Mouse (Mus musculus): Measurements from ENCODE around the gene Sema3b. TPM values are rescaled to one million over a fixed set of nuclear protein-coding genes. Genes with fewer than 3 reads are reported as not detected.

Sema3b gene
- polyA plus RNA-seq, 1 experiment from 2014 or later: 30.5 TPM

GRCm38 (mm10) chr9:107605041-107605661 lies 3.9 kb downstream of the Sema3b start:
- peak overlapping the region; percentile 11 for H3K4me3 ChIP-seq (replicated peaks; ENCODE audit: low read depth, low read length)
- H3K27me3 ChIP-seq (ENCODE audit: insufficient read depth, low read length): no peaks in the 10 kb centered on the region
- ATAC-seq (replicated peaks; ENCODE audit: low FRiP score, low read depth): peak; percentile 72
- H3K4me1 ChIP-seq (replicated peaks; ENCODE audit: insufficient read depth, low read length): peaks cover 50% of the 10 kb centered on the region
- WGBS: 25% methylated on average over 23 of the region's 23 CpGs
- DNase-seq (ENCODE audit: low spot score): peak; percentile 65
- peak overlapping the region; percentile 45 for H3K4me2 ChIP-seq (ENCODE audit: low read length)
- TF ChIP-seq CTCF (IDR thresholded peaks at IDR 0.05; ENCODE audit: low read depth): no peak
- no peaks in the 10 kb centered on the region for H3K9me3 ChIP-seq (replicated peaks; ENCODE audit: low read length)
- H3K36me3 ChIP-seq (ENCODE audit: insufficient read depth, low read length): 0 out of 2 replicates have a peak, but pooled peaks cover 5% of the 10 kb centered on the region
- H3K9ac ChIP-seq (ENCODE audit: low read depth, low read length): peak overlapping the region; percentile 49
- H3K27ac ChIP-seq: peak overlapping the region; percentile 85

- H3K4me3 ChIP-seq (replicated peaks; ENCODE audit: low read depth, low read length): no peak overlapping the region
- H3K9ac ChIP-seq (ENCODE audit: low read depth, low read length): no peak overlapping the region
- DNase-seq (ENCODE audit: low spot score): no peak
- H3K27ac ChIP-seq: no peak overlapping the region
- peaks cover 36% of the 10 kb centered on the region for H3K4me1 ChIP-seq (replicated peaks; ENCODE audit: insufficient read depth, low read length)
- no peak overlapping the region for H3K4me2 ChIP-seq (ENCODE audit: low read length)
- no peak for ATAC-seq (replicated peaks; ENCODE audit: low FRiP score, low read depth)
- WGBS: 60% methylated on average over 6 of the region's 6 CpGs
- no peaks in the 10 kb centered on the region for H3K9me3 ChIP-seq (replicated peaks; ENCODE audit: low read length)
- H3K27me3 ChIP-seq (ENCODE audit: insufficient read depth, low read length): no peaks in the 10 kb centered on the region
- TF ChIP-seq CTCF (IDR thresholded peaks at IDR 0.05; ENCODE audit: low read depth): no peak
- H3K36me3 ChIP-seq (ENCODE audit: insufficient read depth, low read length): 0 out of 2 replicates have a peak, but pooled peaks cover 5% of the 10 kb centered on the region
Observed at GRCm38 (mm10) chr9:107603251-107603650, 5.8 kb downstream of the Sema3b start.

- 10% methylated on average over 10 of the region's 10 CpGs for WGBS
- Histone ChIP-seq H3K9me3 (replicated peaks; ENCODE audit: low read length) (no peaks in the 10 kb centered on the region), H3K9ac (ENCODE audit: low read depth, low read length) (no peak overlapping the region), H3K27ac (no peak overlapping the region), H3K36me3 (ENCODE audit: insufficient read depth, low read length) (0 out of 2 replicates have a peak, but pooled peaks cover 5% of the 10 kb centered on the region), H3K4me3 (replicated peaks; ENCODE audit: low read depth, low read length) (no peak overlapping the region), H3K27me3 (ENCODE audit: insufficient read depth, low read length) (no peaks in the 10 kb centered on the region), H3K4me1 (replicated peaks; ENCODE audit: insufficient read depth, low read length) (peaks cover 31% of the 10 kb centered on the region), H3K4me2 (ENCODE audit: low read length) (no peak overlapping the region)
- ATAC-seq (replicated peaks; ENCODE audit: low FRiP score, low read depth) (no peak), DNase-seq (ENCODE audit: low spot score) (peak; percentile 96)
- peak; percentile 100 for TF ChIP-seq CTCF (IDR thresholded peaks at IDR 0.05; ENCODE audit: low read depth)
Observed at GRCm38 (mm10) chr9:107602068-107602648, 6.9 kb downstream of the Sema3b start.

DNA sequence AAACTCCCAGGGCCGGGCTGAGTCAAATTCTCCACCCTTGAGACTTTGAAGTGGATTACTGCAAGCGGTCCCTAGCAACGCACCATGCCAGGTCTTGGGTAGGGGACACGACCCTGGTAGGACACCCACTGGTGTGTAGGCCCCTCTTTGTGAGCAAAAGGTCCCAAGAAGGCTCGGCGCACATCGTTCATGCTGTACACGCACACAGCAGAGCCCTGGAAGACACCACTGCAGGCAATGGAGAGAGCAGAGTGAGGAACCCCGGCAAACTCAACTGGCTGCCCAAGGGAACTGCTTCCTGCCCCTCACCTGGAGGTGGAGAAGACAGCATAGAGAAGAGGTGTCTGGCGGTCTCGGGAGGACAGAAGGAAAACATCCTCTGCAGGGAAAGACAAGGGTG lies 7.8 kb downstream of the Sema3b start:
- Histone ChIP-seq H3K36me3 (ENCODE audit: insufficient read depth, low read length) (0 out of 2 replicates have a peak, but pooled peaks cover 5% of the 10 kb centered on the region), H3K4me3 (replicated peaks; ENCODE audit: low read depth, low read length) (no peak overlapping the region), H3K4me2 (ENCODE audit: low read length) (no peak overlapping the region), H3K27ac (no peak overlapping the region), H3K27me3 (ENCODE audit: insufficient read depth, low read length) (no peaks in the 10 kb centered on the region), H3K9ac (ENCODE audit: low read depth, low read length) (no peak overlapping the region), H3K4me1 (replicated peaks; ENCODE audit: insufficient read depth, low read length) (peaks cover 22% of the 10 kb centered on the region), H3K9me3 (replicated peaks; ENCODE audit: low read length) (no peaks in the 10 kb centered on the region)
- no peak for DNase-seq (ENCODE audit: low spot score)
- 80% methylated on average over 11 of the region's 11 CpGs for WGBS
- no peak for TF ChIP-seq CTCF (IDR thresholded peaks at IDR 0.05; ENCODE audit: low read depth)
- no peak for ATAC-seq (replicated peaks; ENCODE audit: low FRiP score, low read depth)

- WGBS: 86% methylated on average over 12 of the region's 12 CpGs
- no peaks in the 10 kb centered on the region for H3K9me3 ChIP-seq (replicated peaks; ENCODE audit: low read length)
- no peak for DNase-seq (ENCODE audit: low spot score)
Observed at GRCm38 (mm10) chr9:107600745-107601144, 8.3 kb downstream of the Sema3b start.

GRCm38 (mm10) chr9:107599842-107600241 lies 9.2 kb downstream of the Sema3b start:
- WGBS: 68% methylated on average over 14 of the region's 14 CpGs
- ATAC-seq (replicated peaks; ENCODE audit: low FRiP score, low read depth) (no peak), DNase-seq (ENCODE audit: low spot score) (no peak)
- no peak overlapping the region for H3K4me2 ChIP-seq (ENCODE audit: low read length)
- no peak overlapping the region for H3K4me3 ChIP-seq (replicated peaks; ENCODE audit: low read depth, low read length)
- no peak overlapping the region for H3K9ac ChIP-seq (ENCODE audit: low read depth, low read length)
- TF ChIP-seq CTCF (IDR thresholded peaks at IDR 0.05; ENCODE audit: low read depth): no peak
- H3K9me3 ChIP-seq (replicated peaks; ENCODE audit: low read length): no peaks in the 10 kb centered on the region
- H3K27me3 ChIP-seq (ENCODE audit: insufficient read depth, low read length): no peaks in the 10 kb centered on the region
- H3K36me3 ChIP-seq (ENCODE audit: insufficient read depth, low read length): 0 out of 2 replicates have a peak, but pooled peaks cover 5% of the 10 kb centered on the region
- H3K4me1 ChIP-seq (replicated peaks; ENCODE audit: insufficient read depth, low read length): peaks cover 19% of the 10 kb centered on the region
- no peak overlapping the region for H3K27ac ChIP-seq

More at GRCm38 (mm10) chr9:107600745-107601144, 8.3 kb downstream of the Sema3b start:
- Histone ChIP-seq H3K4me1 (replicated peaks; ENCODE audit: insufficient read depth, low read length) (peaks cover 21% of the 10 kb centered on the region), H3K4me3 (replicated peaks; ENCODE audit: low read depth, low read length) (no peak overlapping the region), H3K9ac (ENCODE audit: low read depth, low read length) (no peak overlapping the region), H3K27ac (no peak overlapping the region), H3K4me2 (ENCODE audit: low read length) (no peak overlapping the region), H3K27me3 (ENCODE audit: insufficient read depth, low read length) (no peaks in the 10 kb centered on the region), H3K36me3 (ENCODE audit: insufficient read depth, low read length) (0 out of 2 replicates have a peak, but pooled peaks cover 5% of the 10 kb centered on the region)
- ATAC-seq (replicated peaks; ENCODE audit: low FRiP score, low read depth): no peak
- no peak; the same call in 1 of the 2 replicates for TF ChIP-seq CTCF (IDR thresholded peaks at IDR 0.05; ENCODE audit: low read depth)

Measured in kidney, postnatal 0 days (tissue).